Mouse (Mus musculus) cerebellum, postnatal 14 days (tissue): ENCODE data around the gene Tenm2.
A peak's percentile ranks its signal among the peaks of the same experiment; 100 is the strongest.

Source experiments
- DNase-seq, 2 experiments: peaks; one replicate each; pipeline ENCODE4 v3.0.0; 2021; ENCODE audit warnings: mixed read lengths in 2 of 2

Gene Tenm2

DNA sequence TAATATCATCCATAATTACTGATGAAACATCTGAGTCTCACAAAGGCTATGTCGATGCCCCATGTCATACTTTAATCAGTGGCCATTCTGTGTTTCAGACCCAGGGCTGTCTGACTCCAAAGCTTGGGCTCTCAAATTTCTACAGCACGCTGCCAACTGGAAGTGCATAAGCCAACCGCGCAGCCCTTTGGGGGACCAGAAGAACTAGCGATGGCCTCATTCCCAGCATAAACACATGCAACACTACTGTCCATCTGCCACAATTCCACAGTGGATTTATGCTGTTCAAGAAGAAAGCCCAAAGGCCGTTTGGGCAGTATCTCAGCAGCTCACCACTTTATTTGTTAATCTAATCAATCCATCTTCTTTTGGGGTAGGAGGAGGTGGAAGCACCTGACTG is 678.4 kb downstream of the Tenm2 start:
- peak; percentile 82 to 87 for DNase-seq

DNA sequence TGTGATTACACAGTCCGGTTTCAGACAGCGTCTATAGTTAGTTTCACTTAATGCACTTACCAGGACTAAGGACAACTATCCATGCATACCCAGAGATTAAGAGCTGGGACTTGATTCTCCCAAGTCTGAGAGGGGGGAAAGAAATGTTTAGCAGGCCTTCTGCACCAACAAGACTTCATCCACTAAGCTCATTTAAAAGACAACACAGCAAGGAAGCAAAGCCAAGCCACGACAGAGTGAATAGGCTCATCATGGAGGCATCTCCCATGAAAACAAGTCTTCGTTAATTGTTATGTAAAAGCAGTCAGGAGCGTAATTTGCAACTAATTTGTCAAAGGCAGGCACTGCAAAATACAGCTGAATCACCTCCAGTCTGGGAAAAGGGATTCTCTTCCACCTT is 682.5 kb downstream of the Tenm2 start:
- DNase-seq, result no peak

GRCm38 (mm10) chr11:36550649-36551048 is 685.1 kb downstream of the Tenm2 start:
- DNase-seq, result no peak

DNA sequence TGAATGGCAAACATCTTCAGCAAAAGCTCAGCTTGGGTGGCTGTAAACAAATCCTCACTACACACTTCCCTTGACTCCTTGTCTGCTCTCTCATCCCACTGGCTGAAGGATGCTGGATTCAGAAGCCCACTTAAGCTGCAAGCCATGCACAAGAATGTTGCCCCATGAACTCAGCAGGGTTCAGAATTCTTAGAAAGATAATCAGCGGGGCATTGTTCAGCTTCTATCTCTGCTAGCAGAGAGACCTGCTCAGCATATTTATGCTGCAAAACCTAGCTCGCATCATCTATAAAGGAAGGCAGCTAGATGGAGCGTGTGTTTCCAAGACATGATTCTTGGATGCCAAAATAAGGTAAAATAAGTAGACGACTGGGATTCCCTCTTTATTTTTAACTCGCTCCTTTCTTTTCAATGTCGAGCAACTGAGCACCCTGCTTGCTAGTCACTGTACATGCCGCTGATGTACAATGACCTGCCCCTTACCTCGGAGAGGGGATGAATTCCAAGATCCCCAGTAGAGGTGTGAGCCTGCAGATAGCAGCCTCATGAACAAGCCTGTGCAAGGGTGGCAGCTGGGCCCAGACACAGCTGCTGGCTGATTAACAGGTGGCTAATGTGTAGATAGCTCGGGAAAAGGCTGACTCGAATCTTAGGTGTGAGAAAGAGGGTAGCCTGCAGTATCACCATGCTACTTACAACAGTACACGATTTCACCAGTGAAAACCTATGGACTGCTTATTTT is 686.2 kb downstream of the Tenm2 start:
- DNase-seq, result no peak

GRCm38 (mm10) chr11:36548139-36548538 is 687.6 kb downstream of the Tenm2 start:
- no peak for DNase-seq

- DNase-seq, result no peak
Measured at GRCm38 (mm10) chr11:36538144-36538543, 697.6 kb downstream of the Tenm2 start.

GRCm38 (mm10) chr11:36537573-36538133 is 698.1 kb downstream of the Tenm2 start:
- no peak for DNase-seq

DNA sequence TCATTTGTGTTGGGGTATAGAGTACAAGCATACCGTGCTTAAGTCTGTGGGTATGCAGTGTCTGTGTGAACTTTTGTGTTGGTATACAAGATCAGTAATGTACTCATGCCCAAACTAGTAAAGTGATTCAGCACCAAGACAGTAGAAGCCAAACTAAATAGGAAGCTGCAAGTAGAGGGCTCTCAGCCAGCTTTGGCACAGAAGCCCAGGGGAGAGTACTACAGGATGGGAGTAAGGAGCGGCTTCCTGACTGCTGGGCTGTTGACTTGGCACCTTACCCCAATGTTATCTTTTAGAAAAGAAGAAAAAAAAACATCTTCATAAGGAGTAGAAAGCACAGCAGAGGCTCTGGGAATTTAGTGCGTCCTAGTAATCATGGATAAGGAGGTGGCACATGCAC is 700.2 kb downstream of the Tenm2 start:
- peak in 1 of 2 experiments; percentile 19 for DNase-seq

DNA sequence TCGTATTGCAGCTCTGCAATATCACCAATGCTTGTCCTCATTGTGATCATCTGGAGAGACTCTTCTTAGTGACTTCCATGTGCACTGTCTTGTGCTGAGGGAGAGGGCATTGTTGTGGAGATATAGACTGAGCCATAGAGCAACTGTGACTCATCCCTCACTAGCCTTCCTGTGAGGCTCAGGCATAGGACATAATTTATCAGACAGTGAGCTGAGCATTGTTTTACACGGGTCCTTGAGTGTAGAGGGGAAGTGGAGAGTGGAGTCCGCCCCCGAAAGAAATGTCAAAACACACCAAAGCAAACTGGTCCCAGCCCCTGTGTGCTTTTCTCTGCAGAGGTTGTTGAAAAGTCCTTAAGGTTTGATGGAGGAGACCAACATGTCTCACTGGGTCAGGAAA is 704.1 kb downstream of the Tenm2 start:
- no peak for DNase-seq

GRCm38 (mm10) chr11:36527509-36527908 is 708.3 kb downstream of the Tenm2 start:
- DNase-seq, result peak; percentile 17 to 22

GRCm38 (mm10) chr11:36526381-36526780 is 709.4 kb downstream of the Tenm2 start:
- DNase-seq, result peak; percentile 90 to 91

DNA sequence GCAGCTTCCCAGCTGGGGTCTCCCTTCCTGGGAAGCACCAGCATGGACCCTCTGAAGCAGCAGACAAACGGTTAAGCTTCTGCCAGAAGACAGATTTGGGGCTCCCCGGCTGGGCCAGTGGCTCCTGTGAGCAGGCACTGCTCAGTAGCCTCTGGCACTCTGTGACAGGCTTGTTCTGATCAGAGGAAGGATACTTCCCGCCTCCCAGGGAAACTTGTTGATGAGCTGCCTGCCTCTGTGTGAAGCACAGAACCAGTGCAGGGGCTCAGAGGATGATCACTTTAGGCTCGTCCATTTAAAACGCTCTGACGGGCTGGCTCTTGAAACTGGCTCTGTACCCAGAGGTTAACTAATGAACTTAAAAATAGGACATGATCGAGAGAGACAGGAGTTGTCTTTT is 723.3 kb downstream of the Tenm2 start:
- DNase-seq, result no peak

DNA sequence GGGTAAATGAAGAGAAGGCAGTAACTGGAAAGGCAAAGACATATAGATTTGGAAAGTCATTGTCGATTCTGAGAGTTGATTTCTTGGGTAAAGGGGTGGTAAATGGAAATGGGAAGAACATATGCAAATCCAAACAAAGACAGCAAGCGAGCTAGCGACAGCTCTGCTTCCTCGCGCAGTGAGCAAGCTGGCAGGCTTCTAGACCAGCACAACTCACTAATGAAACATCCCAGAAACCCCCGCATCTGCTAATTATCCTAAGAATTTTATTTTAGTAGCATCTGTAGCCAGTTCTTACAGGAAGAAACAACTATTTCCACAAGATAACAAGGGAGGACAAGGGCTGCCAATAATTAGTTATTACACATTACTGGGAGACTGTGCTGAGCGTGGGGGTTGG is 727.5 kb downstream of the Tenm2 start:
- no peak for DNase-seq

- peak in 1 of 2 experiments; percentile 38 for DNase-seq
Measured at GRCm38 (mm10) chr11:36494898-36495548, 740.7 kb downstream of the Tenm2 start.

DNA sequence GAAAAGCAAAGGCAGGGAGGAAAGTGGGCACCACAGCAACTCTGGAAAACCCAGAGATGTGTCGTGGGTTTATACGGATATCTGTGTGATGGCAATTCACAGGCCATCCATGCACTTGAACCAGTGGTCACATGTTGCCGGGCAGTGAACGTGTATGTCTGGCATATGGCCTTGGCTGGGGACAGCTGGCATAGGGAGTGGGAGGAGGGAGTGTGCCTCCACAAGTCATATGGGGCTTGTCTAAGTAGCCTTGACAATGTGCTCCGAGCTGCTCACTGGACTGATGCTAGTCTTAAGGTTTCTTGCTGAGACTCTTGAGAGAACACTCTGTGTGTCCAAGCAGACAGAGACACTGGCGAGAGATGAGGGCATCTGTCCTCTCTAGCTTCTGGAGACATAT is 743.5 kb downstream of the Tenm2 start:
- DNase-seq, result peak; percentile 45 to 46

DNA sequence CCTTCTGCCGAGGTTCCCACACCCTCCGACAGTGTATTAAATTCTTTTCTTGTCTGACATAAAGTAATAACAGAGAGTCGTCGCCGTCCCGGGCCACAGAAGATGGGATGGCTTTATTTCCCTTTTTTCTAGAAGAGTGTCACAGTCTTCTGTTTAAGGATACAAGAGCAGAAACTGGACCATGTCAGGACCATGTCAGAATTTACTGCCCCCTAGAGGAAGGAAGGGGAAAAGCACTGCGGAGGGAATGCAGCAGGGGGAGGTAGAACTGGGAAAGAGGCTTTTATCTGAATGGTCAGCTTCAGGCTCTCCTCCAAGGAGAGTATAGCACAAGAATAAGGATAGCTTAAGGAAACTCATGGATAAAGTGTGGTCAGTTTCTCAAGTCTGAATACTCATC is 745.7 kb downstream of the Tenm2 start:
- DNase-seq, result peak; percentile 36 to 58

GRCm38 (mm10) chr11:36488666-36489065 is 747.1 kb downstream of the Tenm2 start:
- DNase-seq, result no peak

DNA sequence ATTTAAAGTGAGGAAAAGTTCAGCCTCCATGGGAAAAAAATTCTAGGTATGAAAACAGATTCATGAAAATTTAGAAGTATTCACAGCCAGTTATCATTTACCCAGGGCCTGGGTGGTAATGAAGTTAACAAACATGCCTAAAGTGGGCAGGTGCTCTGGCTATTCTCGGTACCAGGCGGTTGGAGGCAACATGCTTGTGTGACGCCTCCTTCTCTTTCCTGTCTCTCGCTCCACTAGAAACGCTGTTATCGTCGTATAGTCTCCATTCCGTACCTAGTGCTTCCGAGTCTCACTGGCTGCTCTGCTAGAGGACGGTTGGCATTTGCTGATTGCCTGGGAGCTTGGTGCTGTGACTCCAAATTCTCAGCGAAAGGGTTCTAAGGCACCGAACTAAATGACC is 749.7 kb downstream of the Tenm2 start:
- no peak for DNase-seq

- no peak for DNase-seq
Measured at GRCm38 (mm10) chr11:36484466-36485069, 751.2 kb downstream of the Tenm2 start.

GRCm38 (mm10) chr11:36482136-36482535 is 753.6 kb downstream of the Tenm2 start:
- no peak for DNase-seq

DNA sequence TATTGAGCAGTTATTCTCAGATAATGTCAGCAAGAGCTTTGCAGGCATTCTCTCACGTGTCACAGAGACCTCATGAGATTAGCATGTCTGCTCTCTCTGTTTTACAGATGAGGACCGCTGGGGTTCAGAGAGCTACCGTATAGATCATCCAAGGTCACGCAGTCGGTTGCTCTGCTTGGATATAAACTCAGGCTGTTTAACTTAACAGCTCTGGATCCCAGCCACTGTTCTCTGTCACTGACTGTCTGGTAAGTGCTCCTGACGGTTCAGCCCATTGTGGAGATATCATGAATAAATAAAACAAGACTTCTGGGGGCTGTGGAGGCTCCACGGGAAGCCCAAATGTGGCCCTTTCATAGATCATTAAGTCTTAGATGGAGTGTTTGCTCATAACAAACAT is 754.2 kb downstream of the Tenm2 start:
- DNase-seq, result no peak

- no peak for DNase-seq
Measured at GRCm38 (mm10) chr11:36481086-36481485, 754.7 kb downstream of the Tenm2 start.

GRCm38 (mm10) chr11:36469811-36470551 is 765.8 kb downstream of the Tenm2 start:
- peak in 1 of 2 experiments; percentile 47 for DNase-seq
